Mouse (Mus musculus) layer of hippocampus, postnatal 36 days (tissue): Measurements from ENCODE around the gene Ctla4. TPM values are rescaled to one million over a fixed set of nuclear protein-coding genes. Genes with fewer than 3 reads are reported as not detected.

Source experiments
- DNase-seq, 2 experiments: peaks; one replicate each; pipeline ENCODE4 v3.0.0; 2022
- total RNA-seq, 2 experiments: library from RNA; stranded (reverse); gene quantifications; 2 replicates each; pipeline ENCODE4 v1.2.3; 2021

Ctla4 gene
- not detected for total RNA-seq

GRCm38 (mm10) chr1:60886981-60887380 lies at the start of gene Ctla4:
Gene Ctla4, plus strand, starts transcription at chr1:60887000.
- no peak for DNase-seq

GRCm38 (mm10) chr1:60839161-60839560 lies 47.6 kb upstream of the Ctla4 start:
- DNase-seq = no peak

- no peak for DNase-seq
Measured at GRCm38 (mm10) chr1:60845318-60846060, 41.3 kb upstream of the Ctla4 start.

GRCm38 (mm10) chr1:60846616-60847275 lies 40.1 kb upstream of the Ctla4 start:
- peak; percentile 39 to 47 for DNase-seq

- no peak for DNase-seq
Measured at GRCm38 (mm10) chr1:60849112-60849511, 37.7 kb upstream of the Ctla4 start.

- no peak for DNase-seq
Measured at GRCm38 (mm10) chr1:60849816-60850215, 37.0 kb upstream of the Ctla4 start.

- no peak for DNase-seq
Measured at GRCm38 (mm10) chr1:60851041-60851781, 35.6 kb upstream of the Ctla4 start.

- no peak for DNase-seq
Measured at GRCm38 (mm10) chr1:60852075-60852769, 34.6 kb upstream of the Ctla4 start.

- DNase-seq = no peak
Measured at GRCm38 (mm10) chr1:60852770-60853147, 34.0 kb upstream of the Ctla4 start.

- DNase-seq = no peak
Measured at GRCm38 (mm10) chr1:60853330-60853956, 33.4 kb upstream of the Ctla4 start.

- no peak for DNase-seq
Measured at GRCm38 (mm10) chr1:60853991-60854390, 32.8 kb upstream of the Ctla4 start.

GRCm38 (mm10) chr1:60857351-60858220 lies 29.2 kb upstream of the Ctla4 start:
- no peak for DNase-seq

- no peak for DNase-seq
Measured at GRCm38 (mm10) chr1:60859159-60859558, 27.6 kb upstream of the Ctla4 start.

- DNase-seq = no peak
Measured at GRCm38 (mm10) chr1:60859842-60860241, 27.0 kb upstream of the Ctla4 start.

- DNase-seq = no peak
Measured at GRCm38 (mm10) chr1:60860357-60860946, 26.3 kb upstream of the Ctla4 start.

GRCm38 (mm10) chr1:60860955-60861354 lies 25.8 kb upstream of the Ctla4 start:
- DNase-seq = no peak

- DNase-seq = no peak
Measured at GRCm38 (mm10) chr1:60861431-60861830, 25.4 kb upstream of the Ctla4 start.

- DNase-seq = no peak
Measured at GRCm38 (mm10) chr1:60862510-60862909, 24.3 kb upstream of the Ctla4 start.

GRCm38 (mm10) chr1:60862951-60863461 lies 23.8 kb upstream of the Ctla4 start:
- no peak for DNase-seq

- no peak for DNase-seq
Measured at GRCm38 (mm10) chr1:60863701-60864100, 23.1 kb upstream of the Ctla4 start.

- DNase-seq = no peak
Measured at GRCm38 (mm10) chr1:60865167-60865566, 21.6 kb upstream of the Ctla4 start.
